Mouse (Mus musculus) E14TG2a.4 (cell line): Measurements from ENCODE around the gene Mmp20.

Experiments
- CTCF ChIP-seq: conservative IDR thresholded peaks from 2 replicates; pipeline ENCODE4 v1.5.1; 2014; ENCODE audit warnings: low read length
- NANOG ChIP-seq: IDR thresholded peaks from 2 replicates; pipeline ENCODE4 v1.6.1; 2014; ENCODE audit warnings: borderline replicate concordance, low read length, mixed read lengths

DNA sequence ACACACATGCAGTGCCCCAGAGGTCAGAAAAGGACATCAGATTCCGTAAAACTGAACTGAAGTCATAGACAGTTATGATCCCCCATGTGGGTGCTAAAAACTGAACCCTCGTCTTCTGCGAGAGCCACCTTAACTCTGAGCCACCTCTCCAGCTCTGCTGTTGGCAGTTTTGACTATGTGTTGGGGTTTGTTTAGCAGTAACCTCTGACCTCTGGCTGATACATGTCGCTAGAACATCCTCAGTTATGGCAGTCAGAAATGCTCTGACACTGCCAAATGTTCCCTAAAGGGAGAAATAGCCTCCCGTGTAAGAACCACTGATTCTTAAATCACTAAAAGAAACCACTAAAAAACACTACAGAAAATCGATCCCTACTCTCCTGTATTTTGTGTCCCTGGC lies 80.7 kb downstream of the Mmp20 start:
- TF ChIP-seq CTCF (no peak), NANOG (no peak)
